Mouse (Mus musculus): ENCODE measurements around the gene Hpcal1. TPM values are rescaled to one million over a fixed set of nuclear protein-coding genes. Genes with fewer than 3 reads are reported as not detected.

Hpcal1 gene
- polyA plus RNA-seq (2015; fragmentation: Nextera tagmentation; extraction: Ambion mirVana) = 51.4 and 55.5 TPM in 2 replicates

DNA sequence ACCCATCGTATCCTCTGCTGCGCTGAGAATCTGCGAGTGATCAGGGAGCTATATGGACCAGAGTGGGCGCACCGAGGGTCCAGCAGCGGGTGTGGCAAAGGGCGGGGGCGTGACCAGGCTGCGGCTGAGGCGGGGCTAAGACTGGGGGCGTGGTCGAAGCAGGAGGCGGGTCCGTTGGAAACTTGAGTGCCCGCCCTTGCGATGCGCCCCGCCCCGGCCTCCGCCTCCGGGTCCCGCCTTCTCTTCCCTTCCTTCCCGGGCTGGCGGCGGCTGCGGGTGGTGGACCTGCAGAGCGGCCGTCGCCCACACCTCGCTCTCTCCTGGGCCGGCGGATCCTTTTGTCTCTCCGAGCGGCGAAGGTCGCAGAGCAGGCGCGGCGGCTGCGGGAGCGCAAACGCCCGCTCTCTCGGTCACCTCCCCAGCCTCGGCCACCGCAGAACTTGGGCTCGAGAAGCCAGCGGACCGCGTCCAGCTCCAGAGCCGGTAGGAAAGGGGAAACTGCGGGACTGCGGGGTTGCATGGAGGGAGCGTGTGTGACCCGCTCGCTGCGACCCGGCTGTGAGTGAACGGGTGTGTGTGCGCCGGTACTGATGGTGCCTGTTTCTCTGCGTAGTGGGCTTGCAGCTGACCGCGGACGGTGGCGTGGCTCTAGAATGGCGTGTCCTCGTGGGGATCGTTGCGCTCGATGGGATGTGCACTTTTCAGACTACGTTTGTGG, at the start of gene Hpcal1:
Gene Hpcal1, plus strand, starts transcription at position 293 of the 718 bp plus-strand sequence.
- H3K9ac ChIP-seq = peak within 1 kb of the TSS; percentile 72
- peak within 1 kb of the TSS; percentile 94 for H3K4me2 ChIP-seq
- H3K4me1 ChIP-seq = peaks cover 51% of the 10 kb centered on the region
- WGBS = under 1% methylated on average over 67 of the region's 72 CpGs
- peak within 1 kb of the TSS; percentile 78 for H3K4me3 ChIP-seq (replicated peaks)
- no peaks in the 10 kb centered on the region for H3K36me3 ChIP-seq
- ATAC-seq (replicated peaks; ENCODE audit: low FRiP score) = peak; percentile 91
- peak within 1 kb of the TSS; percentile 82 for H3K27ac ChIP-seq
- H3K9me3 ChIP-seq (replicated peaks) = no peaks in the 10 kb centered on the region
- no peaks in the 10 kb centered on the region for H3K27me3 ChIP-seq

DNA sequence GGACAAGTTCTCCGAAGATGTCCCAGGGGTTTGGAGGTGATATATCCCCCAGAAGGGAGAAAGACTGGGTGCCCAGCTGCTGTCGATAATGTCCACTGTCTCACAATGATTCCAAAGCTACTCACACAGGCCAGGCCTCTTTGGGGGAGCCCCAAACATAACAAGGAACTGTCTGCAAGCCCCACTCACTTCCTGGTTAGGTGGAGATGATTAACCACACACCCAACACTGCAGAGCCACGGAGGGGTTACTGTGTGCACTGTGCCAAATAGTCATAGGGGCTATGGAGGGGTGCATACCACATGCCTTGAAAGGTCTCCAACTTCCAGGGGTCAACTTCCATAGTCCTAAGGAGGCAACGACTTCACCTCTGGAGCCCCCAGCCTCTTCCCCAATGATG, 49.4 kb upstream of the Hpcal1 start:
- H3K27me3 ChIP-seq = no peaks in the 10 kb centered on the region
- H3K4me1 ChIP-seq = peaks cover 4% of the 10 kb centered on the region
- no peaks in the 10 kb centered on the region for H3K9me3 ChIP-seq (replicated peaks)
- no peak overlapping the region for H3K4me2 ChIP-seq
- peak; percentile 60; the same call in 1 of the 2 replicates for ATAC-seq (replicated peaks; ENCODE audit: low FRiP score)
- WGBS = 64% methylated on average over 4 of the region's 4 CpGs
- H3K27ac ChIP-seq = no peak overlapping the region
- H3K4me3 ChIP-seq (replicated peaks) = no peak overlapping the region
- H3K9ac ChIP-seq = no peak overlapping the region
- no peaks in the 10 kb centered on the region for H3K36me3 ChIP-seq

GRCm38 (mm10) chr12:17644385-17645222, 46.1 kb upstream of the Hpcal1 start:
- H3K27me3 ChIP-seq = no peaks in the 10 kb centered on the region
- 73% methylated on average over 12 of the region's 12 CpGs for WGBS
- H3K4me3 ChIP-seq (replicated peaks) = no peak overlapping the region
- no peak overlapping the region for H3K9ac ChIP-seq
- H3K27ac ChIP-seq = no peak overlapping the region
- ATAC-seq (replicated peaks; ENCODE audit: low FRiP score) = no peak; the same call in 1 of the 2 replicates
- H3K9me3 ChIP-seq (replicated peaks) = no peaks in the 10 kb centered on the region
- no peak overlapping the region for H3K4me2 ChIP-seq
- H3K36me3 ChIP-seq = no peaks in the 10 kb centered on the region
- peaks cover 4% of the 10 kb centered on the region for H3K4me1 ChIP-seq

DNA sequence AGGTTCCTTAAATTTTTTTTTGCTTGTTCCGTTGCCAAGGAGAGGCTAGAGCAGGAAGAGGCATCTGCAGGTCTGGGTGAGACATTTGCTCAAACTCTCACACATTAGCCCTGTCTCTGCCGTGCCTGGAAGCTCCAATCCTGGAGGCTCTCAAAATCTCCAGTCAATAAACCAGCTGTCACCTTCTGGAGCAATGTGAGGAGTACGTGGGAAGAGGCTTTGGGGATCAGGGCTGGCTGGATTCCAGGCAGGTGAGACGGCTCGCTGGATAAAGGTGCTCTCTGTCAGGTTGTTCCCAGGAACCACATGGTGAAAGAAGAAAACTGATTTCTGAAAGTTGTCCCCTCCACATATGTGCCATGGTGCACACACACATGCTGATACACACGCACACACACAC, 44.2 kb upstream of the Hpcal1 start:
- H3K27me3 ChIP-seq = no peaks in the 10 kb centered on the region
- no peak for ATAC-seq (replicated peaks; ENCODE audit: low FRiP score)
- no peaks in the 10 kb centered on the region for H3K9me3 ChIP-seq (replicated peaks)
- H3K4me1 ChIP-seq = peaks cover under 1% of the 10 kb centered on the region; the same call in 1 of the 2 replicates
- no peak overlapping the region for H3K9ac ChIP-seq
- no peaks in the 10 kb centered on the region for H3K36me3 ChIP-seq
- no peak overlapping the region for H3K27ac ChIP-seq
- H3K4me3 ChIP-seq (replicated peaks) = no peak overlapping the region
- H3K4me2 ChIP-seq = no peak overlapping the region
- 61% methylated on average over 6 of the region's 6 CpGs for WGBS

- no peak for ATAC-seq (replicated peaks; ENCODE audit: low FRiP score)
- WGBS = 77% methylated on average over 7 of the region's 7 CpGs
- no peak overlapping the region for H3K4me2 ChIP-seq
- peaks cover 5% of the 10 kb centered on the region; the same call in 1 of the 2 replicates for H3K9me3 ChIP-seq (replicated peaks)
- H3K9ac ChIP-seq = no peak overlapping the region
- H3K27ac ChIP-seq = no peak overlapping the region
- no peaks in the 10 kb centered on the region for H3K36me3 ChIP-seq
- H3K27me3 ChIP-seq = no peaks in the 10 kb centered on the region
- no peak overlapping the region for H3K4me3 ChIP-seq (replicated peaks)
- H3K4me1 ChIP-seq = no peaks in the 10 kb centered on the region
Measured at GRCm38 (mm10) chr12:17651223-17652095, 39.2 kb upstream of the Hpcal1 start.

- no peak overlapping the region for H3K4me3 ChIP-seq (replicated peaks)
- H3K9me3 ChIP-seq (replicated peaks) = peaks cover 13% of the 10 kb centered on the region; the same call in 1 of the 2 replicates
- H3K9ac ChIP-seq = no peak overlapping the region
- WGBS = 53% methylated on average over 8 of the region's 8 CpGs
- ATAC-seq (replicated peaks; ENCODE audit: low FRiP score) = no peak
- H3K4me2 ChIP-seq = no peak overlapping the region
- H3K27me3 ChIP-seq = no peaks in the 10 kb centered on the region
- H3K27ac ChIP-seq = no peak overlapping the region
- no peaks in the 10 kb centered on the region for H3K36me3 ChIP-seq
- no peaks in the 10 kb centered on the region for H3K4me1 ChIP-seq
Measured at GRCm38 (mm10) chr12:17652216-17653050, 38.2 kb upstream of the Hpcal1 start.

GRCm38 (mm10) chr12:17653051-17653783, 37.4 kb upstream of the Hpcal1 start:
- no peaks in the 10 kb centered on the region for H3K36me3 ChIP-seq
- H3K4me3 ChIP-seq (replicated peaks) = no peak overlapping the region
- H3K9ac ChIP-seq = no peak overlapping the region
- no peak for ATAC-seq (replicated peaks; ENCODE audit: low FRiP score)
- peaks cover 13% of the 10 kb centered on the region; the same call in 1 of the 2 replicates for H3K9me3 ChIP-seq (replicated peaks)
- no peak overlapping the region for H3K4me2 ChIP-seq
- no peaks in the 10 kb centered on the region for H3K27me3 ChIP-seq
- WGBS = 94% methylated on average over 3 of the region's 3 CpGs
- H3K27ac ChIP-seq = no peak overlapping the region
- no peaks in the 10 kb centered on the region for H3K4me1 ChIP-seq

DNA sequence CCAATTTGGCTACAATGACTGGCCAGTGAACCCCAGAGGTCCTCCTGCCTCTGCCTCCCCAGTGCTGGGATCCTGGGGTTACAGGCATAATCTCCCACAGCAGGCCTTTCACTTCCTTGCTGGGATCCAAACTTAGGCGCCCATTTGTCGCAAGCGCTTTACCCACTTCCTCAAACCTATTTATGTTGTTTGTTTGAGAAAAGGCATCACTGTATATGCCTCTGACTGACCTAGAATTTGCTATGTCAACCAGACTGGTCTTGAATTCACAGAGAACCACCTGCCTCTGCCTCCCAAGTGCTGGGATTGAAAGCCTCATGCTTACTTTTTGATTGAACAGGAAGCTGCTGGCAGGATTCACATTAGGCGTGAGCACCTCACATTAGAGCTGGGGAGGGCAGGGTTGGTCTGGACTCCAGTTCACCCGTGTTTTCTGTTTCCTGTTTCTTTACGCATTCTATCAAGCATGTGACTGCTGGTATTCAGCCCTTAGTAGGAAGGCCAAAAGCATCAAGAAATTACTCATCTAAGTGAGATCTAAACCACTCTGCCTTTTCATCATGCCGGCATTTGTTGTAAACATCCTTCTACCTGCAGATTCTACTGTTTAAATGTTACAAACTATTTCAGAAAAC, 33.0 kb upstream of the Hpcal1 start:
- no peak for ATAC-seq (replicated peaks; ENCODE audit: low FRiP score)
- 90% methylated on average over 7 of the region's 7 CpGs for WGBS
- Histone ChIP-seq H3K9ac (no peak overlapping the region), H3K4me1 (peaks cover 4% of the 10 kb centered on the region; the same call in 1 of the 2 replicates), H3K27me3 (no peaks in the 10 kb centered on the region), H3K36me3 (no peaks in the 10 kb centered on the region), H3K4me3 (replicated peaks) (no peak overlapping the region), H3K9me3 (replicated peaks) (peaks cover 13% of the 10 kb centered on the region; the same call in 1 of the 2 replicates), H3K4me2 (no peak overlapping the region), H3K27ac (no peak overlapping the region)

- H3K9me3 ChIP-seq (replicated peaks) = peaks cover 13% of the 10 kb centered on the region; the same call in 1 of the 2 replicates
- no peak for ATAC-seq (replicated peaks; ENCODE audit: low FRiP score)
- no peak overlapping the region for H3K27ac ChIP-seq
- no peak overlapping the region for H3K9ac ChIP-seq
- 30% methylated on average over 5 of the region's 5 CpGs for WGBS
- no peak overlapping the region for H3K4me2 ChIP-seq
- no peaks in the 10 kb centered on the region for H3K36me3 ChIP-seq
- H3K4me1 ChIP-seq = peaks cover 4% of the 10 kb centered on the region; the same call in 1 of the 2 replicates
- no peaks in the 10 kb centered on the region for H3K27me3 ChIP-seq
- no peak overlapping the region for H3K4me3 ChIP-seq (replicated peaks)
Measured at GRCm38 (mm10) chr12:17658521-17658920, 32.1 kb upstream of the Hpcal1 start.

DNA sequence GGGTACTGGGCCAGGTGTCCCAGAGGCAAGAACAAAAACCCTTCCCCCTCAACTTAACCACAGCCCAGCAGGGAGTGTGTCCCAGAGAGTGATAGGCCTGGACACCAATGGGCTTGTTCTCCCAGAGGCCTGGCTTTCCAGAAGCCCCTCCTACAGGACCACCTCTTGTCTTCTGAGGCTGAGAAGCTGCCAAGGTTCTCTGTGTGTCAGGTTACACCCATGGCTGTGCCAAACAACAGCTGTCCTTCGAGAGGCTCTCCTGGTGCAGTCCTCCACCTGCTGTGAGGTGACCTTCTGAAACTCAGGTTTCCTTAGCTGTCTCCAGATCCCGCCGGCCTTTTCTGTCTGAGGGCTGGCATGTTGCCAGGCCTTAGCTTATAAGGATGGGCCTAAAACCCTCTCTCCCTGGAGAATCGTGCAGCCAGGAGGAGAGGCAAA, 29.2 kb upstream of the Hpcal1 start:
- peaks cover 19% of the 10 kb centered on the region for H3K4me1 ChIP-seq
- H3K4me3 ChIP-seq (replicated peaks) = no peak overlapping the region
- peak overlapping the region; percentile 32; the same call in 1 of the 2 replicates for H3K27ac ChIP-seq
- H3K27me3 ChIP-seq = no peaks in the 10 kb centered on the region
- 2% methylated on average over 4 of the region's 4 CpGs for WGBS
- H3K4me2 ChIP-seq = 0 out of 2 replicates have a peak overlapping the region, but pooled peaks have one; percentile 19
- H3K9ac ChIP-seq = no peak overlapping the region
- peak; percentile 75 for ATAC-seq (replicated peaks; ENCODE audit: low FRiP score)
- H3K36me3 ChIP-seq = no peaks in the 10 kb centered on the region
- peaks cover 7% of the 10 kb centered on the region; the same call in 1 of the 2 replicates for H3K9me3 ChIP-seq (replicated peaks)

Data from kidney, embryonic 15.5 days (tissue).